Mouse (Mus musculus) bone marrow macrophage, adult 2 months (primary cell): Measurements from ENCODE around the gene Cd19. TPM values are rescaled to one million over a fixed set of nuclear protein-coding genes. Genes with fewer than 3 reads are reported as not detected.
"Not testable (repeated sequence)": the region's sequence is repeated elsewhere in the genome, so short reads cannot be mapped to it uniquely, and the experiment has no call there.

Source experiments
- H3K27ac ChIP-seq: 2 replicates; pipeline ENCODE4 v1.5.1; 2012; ENCODE audit warnings: low read depth, low read length; ENCODE audit not compliant: insufficient read depth
- H3K4me1 ChIP-seq: 2 replicates; pipeline ENCODE4 v1.6.1; 2012; ENCODE audit warnings: low read length; ENCODE audit not compliant: control insufficient read depth, insufficient read depth
- H3K4me3 ChIP-seq: 2 replicates; pipeline ENCODE4 v1.5.1; 2012; ENCODE audit warnings: mild to moderate bottlenecking, low read length, moderate library complexity; ENCODE audit not compliant: insufficient read depth
- CTCF ChIP-seq: IDR thresholded peaks from 2 replicates; pipeline ENCODE4 v1.5.1; 2012; ENCODE audit warnings: low read depth, mild to moderate bottlenecking, low read length, moderate library complexity
- POLR2A ChIP-seq: IDR thresholded peaks from 2 replicates; pipeline ENCODE4 v1.6.1; 2012; ENCODE audit warnings: mild to moderate bottlenecking, low read depth, low read length, borderline replicate concordance
- polyA plus RNA-seq: library from polyadenylated mRNA; stranded (reverse); fragments of >200 nt; gene quantifications from 2 replicates; pipeline ENCODE4 v1.2.4, GENCODE M21; 2012; ENCODE audit not compliant: missing spikeins, insufficient read depth, insufficient read length

Cd19 gene
- polyA plus RNA-seq, 1 experiment, result not detected

- H3K27ac ChIP-seq, result no peak overlapping the region
- TF ChIP-seq CTCF, result no peak
- no peak for TF ChIP-seq POLR2A
These were observed 3.8 kb upstream of the Cd19 start for GRCm38 (mm10) chr7:126418496-126418895.

GRCm38 (mm10) chr7:126417606-126418005 lies 2.9 kb upstream of the Cd19 start:
- H3K4me1 ChIP-seq, result peaks cover 3% of the 10 kb centered on the region; the same call in 1 of the 2 replicates

More at GRCm38 (mm10) chr7:126418496-126418895, 3.8 kb upstream of the Cd19 start:
- no peak overlapping the region for H3K4me3 ChIP-seq
- peaks cover 3% of the 10 kb centered on the region; the same call in 1 of the 2 replicates for H3K4me1 ChIP-seq

GRCm38 (mm10) chr7:126417045-126417444 lies 2.4 kb upstream of the Cd19 start:
- Histone ChIP-seq H3K4me1 (peaks cover 3% of the 10 kb centered on the region; the same call in 1 of the 2 replicates), H3K27ac (no peak overlapping the region), H3K4me3 (no peak overlapping the region)
- no peak for TF ChIP-seq POLR2A
- no peak for TF ChIP-seq CTCF

More at GRCm38 (mm10) chr7:126417606-126418005, 2.9 kb upstream of the Cd19 start:
- TF ChIP-seq CTCF, result no peak
- no peak for TF ChIP-seq POLR2A
- Histone ChIP-seq H3K4me3 (no peak overlapping the region), H3K27ac (no peak overlapping the region)

- no peak for TF ChIP-seq POLR2A
- TF ChIP-seq CTCF, result no peak
- no peak overlapping the region for H3K4me3 ChIP-seq
- H3K27ac ChIP-seq, result no peak overlapping the region
- H3K4me1 ChIP-seq, result peaks cover 3% of the 10 kb centered on the region; the same call in 1 of the 2 replicates
These were observed 1.9 kb upstream of the Cd19 start for GRCm38 (mm10) chr7:126416615-126417014.

GRCm38 (mm10) chr7:126411061-126411460 lies 3.6 kb downstream of the Cd19 start:
- TF ChIP-seq CTCF (no peak), POLR2A (no peak)
- Histone ChIP-seq H3K4me1 (no peaks in the 10 kb centered on the region), H3K27ac (no peak overlapping the region), H3K4me3 (no peak overlapping the region)

GRCm38 (mm10) chr7:126408686-126409085 lies 6.0 kb downstream of the Cd19 start:
- H3K27ac ChIP-seq, result no peak overlapping the region
- H3K4me3 ChIP-seq, result no peak overlapping the region
- TF ChIP-seq POLR2A (no peak), CTCF (no peak)
- H3K4me1 ChIP-seq, result no peaks in the 10 kb centered on the region

GRCm38 (mm10) chr7:126402518-126402917 lies 12.2 kb downstream of the Cd19 start:
- not testable (repeated sequence) for H3K27ac ChIP-seq, H3K4me3 ChIP-seq, H3K4me1 ChIP-seq

- TF ChIP-seq CTCF (peak; percentile 90), POLR2A (no peak)
- no peak overlapping the region for H3K4me3 ChIP-seq
- no peak overlapping the region for H3K27ac ChIP-seq
- peaks cover 3% of the 10 kb centered on the region for H3K4me1 ChIP-seq
These were observed 15.1 kb downstream of the Cd19 start for GRCm38 (mm10) chr7:126399548-126399947.

- no peak for TF ChIP-seq POLR2A
- no peak for TF ChIP-seq CTCF
- Histone ChIP-seq H3K4me1 (peaks cover 3% of the 10 kb centered on the region), H3K27ac (no peak overlapping the region), H3K4me3 (no peak overlapping the region)
These were observed 16.9 kb downstream of the Cd19 start for GRCm38 (mm10) chr7:126397822-126398221.

- Histone ChIP-seq H3K4me1 (peaks cover 3% of the 10 kb centered on the region), H3K27ac (no peak overlapping the region), H3K4me3 (no peak overlapping the region)
- TF ChIP-seq POLR2A, result no peak
- no peak for TF ChIP-seq CTCF
These were observed 17.5 kb downstream of the Cd19 start for GRCm38 (mm10) chr7:126397221-126397620.
